ENCODE assay signal across 12 mouse cellular contexts in the genomic region with DNA sequence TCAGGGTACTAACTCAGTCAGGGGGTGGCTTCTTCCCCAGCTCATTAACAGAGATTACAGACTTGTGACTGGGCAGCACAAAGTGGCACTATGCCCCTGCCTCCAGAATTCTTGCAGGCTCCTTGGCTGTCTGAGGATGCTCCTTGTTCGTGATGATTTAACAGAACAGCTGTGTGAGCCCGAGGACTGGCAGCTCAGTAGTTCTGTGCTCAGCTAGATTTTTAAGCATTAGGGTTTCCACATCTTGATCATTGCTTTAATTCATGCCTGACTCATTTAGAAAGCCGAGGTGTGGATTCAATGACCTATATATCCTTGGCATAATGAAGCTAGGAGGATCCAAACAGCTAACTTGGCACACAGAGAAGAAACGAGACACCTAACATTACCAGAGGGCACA.
"Had no signal": no experiment of that assay in that cellular context is flagged by ENCODE, and none has a peak within 500 bp of the region (broad histone marks: within the 10 kb centered on the region; RNA-seq: fewer than 3 reads in every experiment).

No protein-coding gene starts in this region.

- H3K36me3 ChIP-seq: limb, embryonic 10.5 days; liver, embryonic 15.5 days had no signal

- DNase-seq: kidney, postnatal 4 days; lung, adult 2 months; lung, postnatal 36 days; thymus, postnatal 4 days had no signal

- H3K4me1 ChIP-seq: liver, embryonic 15.5 days had no signal

- H3K4me3 ChIP-seq: left cerebral cortex, adult 2 months; limb, embryonic 10.5 days; liver, embryonic 15.5 days had no signal

- H3K9me3 ChIP-seq: limb, embryonic 10.5 days; liver, embryonic 15.5 days had no signal

- H3K9ac ChIP-seq: liver, embryonic 15.5 days had no signal

- H3K4me2 ChIP-seq: liver, embryonic 11.5 days; liver, embryonic 15.5 days had no signal

- H3K27me3 ChIP-seq: liver, embryonic 15.5 days had no signal

- H3K27ac ChIP-seq: kidney, postnatal 0 days; left cerebral cortex, adult 2 months; limb, embryonic 10.5 days; liver, embryonic 15.5 days; stomach, postnatal 0 days had no signal

- ATAC-seq: lung, postnatal 0 days; midbrain, embryonic 16.5 days had no signal
